Mouse (Mus musculus): ENCODE results near the gene Polg. TPM values are rescaled to one million over a fixed set of nuclear protein-coding genes. Genes with fewer than 3 reads are reported as not detected.
A peak's percentile ranks its signal among the peaks of the same experiment; 100 is the strongest.

Polg gene
- total RNA-seq, 2 experiments from 2014 or later = 78.9 to 83.1 TPM

- peak; percentile 19 for DNase-seq
Measured at GRCm38 (mm10) chr7:79502152-79503102, 36.3 kb upstream of the Polg start.

GRCm38 (mm10) chr7:79501581-79502031, 35.4 kb upstream of the Polg start:
- DNase-seq = no peak

- no peak for DNase-seq
Measured at GRCm38 (mm10) chr7:79500681-79501306, 34.6 kb upstream of the Polg start.

GRCm38 (mm10) chr7:79499596-79500570, 33.7 kb upstream of the Polg start:
- DNase-seq = no peak

GRCm38 (mm10) chr7:79498965-79499595, 32.9 kb upstream of the Polg start:
- peak; percentile 83 for DNase-seq

- no peak for DNase-seq
Measured at GRCm38 (mm10) chr7:79498356-79498755, 32.2 kb upstream of the Polg start.

GRCm38 (mm10) chr7:79497701-79498115, 31.5 kb upstream of the Polg start:
- no peak for DNase-seq

GRCm38 (mm10) chr7:79496816-79497328, 30.7 kb upstream of the Polg start:
- no peak for DNase-seq

GRCm38 (mm10) chr7:79495988-79496815, 30.0 kb upstream of the Polg start:
- peak; percentile 91 for DNase-seq

- DNase-seq = peak; percentile 68
Measured at GRCm38 (mm10) chr7:79493915-79494314, 27.8 kb upstream of the Polg start.

GRCm38 (mm10) chr7:79486528-79486927, 20.4 kb upstream of the Polg start:
- peak; percentile 24 for DNase-seq

- DNase-seq = no peak
Measured at GRCm38 (mm10) chr7:79474831-79475399, 8.8 kb upstream of the Polg start.

- no peak for DNase-seq
Measured at GRCm38 (mm10) chr7:79473496-79474194, 7.5 kb upstream of the Polg start.

- no peak for DNase-seq
Measured at GRCm38 (mm10) chr7:79472792-79473191, 6.6 kb upstream of the Polg start.

- no peak for DNase-seq
Measured at GRCm38 (mm10) chr7:79471436-79471835, 5.3 kb upstream of the Polg start.

- no peak for DNase-seq
Measured at GRCm38 (mm10) chr7:79470718-79471117, 4.6 kb upstream of the Polg start.

GRCm38 (mm10) chr7:79469766-79470165, 3.6 kb upstream of the Polg start:
- DNase-seq = no peak

- no peak for DNase-seq
Measured at GRCm38 (mm10) chr7:79468994-79469393, 2.8 kb upstream of the Polg start.

GRCm38 (mm10) chr7:79467951-79468350, 1.8 kb upstream of the Polg start:
- DNase-seq = no peak

Measured in adrenal gland, postnatal 10 days (tissue).